Mouse (Mus musculus) adrenal gland, postnatal 14 days (tissue): Measurements from ENCODE around the gene Iqcg. TPM values are rescaled to one million over a fixed set of nuclear protein-coding genes. Genes with fewer than 3 reads are reported as not detected.

ENCODE experiments used
- DNase-seq: peaks from one replicate; pipeline ENCODE4 v3.0.0; 2021; ENCODE audit warnings: mixed read lengths
- total RNA-seq: library from RNA; stranded (reverse); gene quantifications from 2 replicates; pipeline ENCODE4 v1.2.3, GENCODE M21; 2021

Iqcg gene
- total RNA-seq, 1 experiment from 2014 or later, result 2.3 TPM

DNA sequence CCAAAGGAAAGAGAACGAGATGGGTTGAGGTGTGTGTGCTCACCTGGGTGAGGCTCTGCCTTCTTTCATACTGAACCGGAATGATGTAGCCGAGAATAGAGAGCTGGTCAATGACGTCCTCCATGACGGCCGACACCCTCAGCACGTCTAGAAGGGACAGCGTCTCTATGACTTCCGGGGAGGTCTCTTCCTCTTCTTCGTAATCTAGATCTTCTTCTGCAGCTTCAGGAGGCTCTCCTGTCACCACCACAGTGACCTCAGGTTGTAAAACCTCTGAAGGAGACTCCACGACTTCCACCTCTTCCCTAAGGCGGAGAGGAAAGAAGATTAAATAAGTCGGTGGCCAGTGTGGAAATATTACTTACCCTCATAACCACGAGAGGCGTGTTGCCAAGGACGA, 6.2 kb downstream of the Iqcg start:
- DNase-seq, result no peak

- no peak for DNase-seq
These were observed 7.3 kb downstream of the Iqcg start for GRCm38 (mm10) chr16:33048686-33049085.

DNA sequence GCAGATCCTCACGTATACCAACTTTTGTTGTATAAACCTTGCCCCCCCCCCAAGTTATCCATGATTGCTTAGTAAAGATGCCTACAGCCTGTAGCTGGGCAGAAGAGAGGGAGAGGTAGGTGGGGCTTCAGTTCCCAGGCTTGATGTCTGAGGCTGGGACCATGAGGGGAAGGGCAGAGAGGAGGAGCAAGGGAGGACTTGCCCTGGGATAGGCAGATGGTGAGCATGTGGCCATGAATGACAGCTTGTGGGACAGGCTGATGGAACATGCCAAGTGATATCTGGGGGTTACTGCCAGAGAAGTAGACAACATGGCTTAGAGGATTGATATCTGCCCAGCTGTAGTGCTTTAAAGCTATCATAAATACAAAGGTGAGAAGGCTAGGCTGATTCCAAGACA, 8.0 kb downstream of the Iqcg start:
- no peak for DNase-seq

- DNase-seq, result no peak
These were observed 12.8 kb downstream of the Iqcg start for GRCm38 (mm10) chr16:33043268-33043667.

DNA sequence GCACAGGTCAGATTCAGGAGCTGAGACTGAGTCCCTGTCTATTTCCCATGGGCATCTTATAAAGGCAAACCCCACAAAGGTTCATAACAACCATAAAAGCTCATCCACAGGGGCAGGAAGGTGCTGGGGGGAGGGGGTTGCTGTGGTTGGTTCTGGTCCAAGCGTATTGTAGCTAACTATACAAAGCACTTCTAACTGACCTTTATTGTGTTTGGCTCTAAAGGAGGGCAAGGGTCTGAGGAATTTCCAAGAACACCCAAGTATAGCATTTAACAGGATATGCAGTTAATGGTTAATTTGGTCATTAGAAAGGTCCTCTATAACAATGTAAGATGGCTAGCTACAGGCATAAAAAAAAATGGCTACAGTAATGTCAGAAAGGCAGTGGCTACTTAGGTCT, 13.3 kb downstream of the Iqcg start:
- DNase-seq, result no peak

DNA sequence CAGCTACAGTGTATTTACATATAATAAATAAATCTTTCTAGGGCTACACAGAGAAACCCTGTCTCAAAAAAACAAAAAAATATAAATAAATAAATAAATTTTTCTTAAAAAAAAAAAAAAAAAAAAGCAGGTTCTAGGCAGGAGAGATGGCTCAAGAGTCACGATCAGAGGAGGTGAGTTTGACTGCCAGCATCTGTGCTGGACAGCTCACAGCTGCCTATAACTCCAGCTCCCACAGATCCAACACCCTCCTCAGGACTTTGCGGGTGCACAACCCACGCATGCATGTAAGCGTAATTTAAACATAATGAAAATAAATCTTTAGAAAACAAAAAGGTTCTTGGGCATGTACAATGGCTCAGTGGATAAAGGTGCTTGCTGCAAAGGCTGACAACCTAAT, 20.0 kb downstream of the Iqcg start:
- DNase-seq, result no peak

- DNase-seq, result no peak
These were observed 29.7 kb downstream of the Iqcg start for GRCm38 (mm10) chr16:33026357-33026756.

- DNase-seq, result peak; percentile 6
These were observed 31.4 kb downstream of the Iqcg start for GRCm38 (mm10) chr16:33024456-33025104.

DNA sequence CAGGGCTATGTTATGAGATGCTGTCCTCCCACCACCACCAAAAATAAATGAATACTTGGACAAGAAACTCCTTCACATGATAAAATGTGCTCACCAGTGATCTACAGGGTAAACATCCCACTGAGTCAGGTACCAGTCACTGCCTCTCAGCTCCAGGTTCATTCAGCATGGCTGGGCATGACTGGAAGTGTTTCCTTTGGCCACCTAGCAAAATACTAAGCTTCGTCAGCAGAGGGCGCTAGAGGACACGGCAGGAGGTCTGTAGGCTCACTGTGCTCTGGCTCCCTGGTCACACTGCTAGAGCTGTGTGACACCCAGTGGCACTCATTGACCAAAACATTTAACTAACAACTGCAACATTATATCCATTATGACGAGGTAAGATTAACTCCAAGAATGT, 32.3 kb downstream of the Iqcg start:
- DNase-seq, result peak; percentile 93

DNA sequence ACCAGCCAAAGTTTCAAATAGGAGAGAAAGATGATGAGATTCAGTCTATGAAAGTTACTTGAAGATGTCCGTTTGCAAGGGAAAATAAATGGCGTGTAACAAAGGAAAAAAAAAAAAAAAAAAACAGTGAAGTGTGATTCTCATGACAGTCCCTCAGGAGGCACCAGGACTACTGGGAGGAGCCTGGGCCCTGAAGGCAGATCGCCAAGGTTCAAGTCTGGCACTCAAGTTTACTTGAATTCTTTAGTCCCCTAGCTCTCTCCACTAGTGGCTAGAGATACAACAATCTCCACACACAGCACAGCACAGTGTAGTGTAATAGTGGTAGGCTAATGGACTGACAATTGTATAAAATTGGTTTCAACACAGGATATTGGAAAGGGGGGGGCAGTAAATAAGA, 34.6 kb downstream of the Iqcg start:
- peak; percentile 41 for DNase-seq

- DNase-seq, result peak; percentile 75
These were observed 36.8 kb downstream of the Iqcg start for GRCm38 (mm10) chr16:33019117-33019770.

GRCm38 (mm10) chr16:33017677-33018349, 38.2 kb downstream of the Iqcg start:
- no peak for DNase-seq

- no peak for DNase-seq
These were observed 40.0 kb downstream of the Iqcg start for GRCm38 (mm10) chr16:33015986-33016385.

DNA sequence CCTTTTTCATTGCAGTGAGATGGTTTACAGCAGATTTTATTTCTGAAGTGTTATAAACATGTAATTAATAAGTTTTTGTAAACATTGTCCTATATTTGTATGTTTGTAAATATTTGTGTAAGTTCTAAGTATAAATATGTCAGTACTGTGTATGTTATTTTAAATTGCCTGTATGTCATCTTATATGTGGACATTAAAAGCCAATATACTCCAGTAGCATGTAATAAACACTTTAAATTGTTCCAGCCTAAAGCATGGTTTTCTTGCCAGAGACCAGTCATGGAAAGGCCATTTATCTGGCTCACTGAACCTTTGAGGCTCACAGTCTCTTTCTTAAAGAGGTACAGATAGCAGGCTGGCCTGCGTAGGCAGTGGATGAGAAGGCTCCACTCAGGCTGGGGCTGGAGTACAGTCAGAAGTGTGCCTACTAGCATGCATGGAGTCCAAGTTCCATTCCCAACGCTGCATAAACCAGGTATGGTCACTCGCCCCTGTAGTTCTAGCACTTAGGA, 40.6 kb downstream of the Iqcg start:
- no peak for DNase-seq

DNA sequence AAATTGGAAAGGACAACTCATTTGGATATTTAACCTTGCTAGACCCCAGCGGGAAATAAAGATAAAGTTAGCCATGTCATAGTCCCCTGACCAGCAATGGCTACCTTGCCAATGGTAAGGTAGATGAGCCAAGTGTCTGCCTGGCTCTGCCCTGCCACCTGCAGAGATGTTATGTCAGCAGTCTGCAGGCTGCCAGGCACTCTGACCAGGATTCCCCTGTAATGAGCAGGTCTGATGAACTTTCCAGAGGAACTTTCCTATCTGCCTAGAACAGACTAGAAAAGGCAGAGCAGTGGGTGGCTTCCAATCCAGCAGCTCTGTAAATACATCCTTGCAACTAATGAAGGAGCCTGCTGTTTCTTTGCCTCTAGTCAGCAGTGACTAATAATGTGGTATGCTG, 41.1 kb downstream of the Iqcg start:
- no peak for DNase-seq

GRCm38 (mm10) chr16:33013801-33014200, 42.2 kb downstream of the Iqcg start:
- DNase-seq, result no peak

- DNase-seq, result no peak
These were observed 45.9 kb downstream of the Iqcg start for GRCm38 (mm10) chr16:33010166-33010565.

GRCm38 (mm10) chr16:33007436-33007835, 48.6 kb downstream of the Iqcg start:
- DNase-seq, result no peak

- no peak for DNase-seq
These were observed 49.1 kb downstream of the Iqcg start for GRCm38 (mm10) chr16:33006888-33007287.

- DNase-seq, result no peak
These were observed 50.8 kb downstream of the Iqcg start for GRCm38 (mm10) chr16:33005216-33005615.

GRCm38 (mm10) chr16:32992158-32992557, 63.9 kb downstream of the Iqcg start:
- no peak for DNase-seq

DNA sequence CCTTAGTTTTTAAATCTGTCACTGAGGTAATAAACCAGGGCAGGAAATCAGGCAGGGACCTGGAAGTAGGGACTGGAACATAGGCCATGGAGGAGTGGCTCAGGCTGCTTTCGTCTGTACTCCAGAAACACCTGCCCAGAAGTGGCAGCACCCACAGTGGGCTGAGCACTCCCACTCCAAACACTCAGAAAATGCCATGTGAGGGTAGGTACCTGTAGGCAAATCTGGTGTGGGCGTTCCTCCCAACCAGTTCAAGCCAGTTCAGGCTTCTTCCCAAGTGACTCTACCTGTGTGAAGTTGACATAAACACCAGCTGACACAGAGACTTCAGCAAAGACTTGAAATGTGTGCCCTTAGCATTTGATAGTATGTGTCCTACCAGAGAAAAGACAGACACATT, 71.4 kb downstream of the Iqcg start:
- DNase-seq, result no peak

DNA sequence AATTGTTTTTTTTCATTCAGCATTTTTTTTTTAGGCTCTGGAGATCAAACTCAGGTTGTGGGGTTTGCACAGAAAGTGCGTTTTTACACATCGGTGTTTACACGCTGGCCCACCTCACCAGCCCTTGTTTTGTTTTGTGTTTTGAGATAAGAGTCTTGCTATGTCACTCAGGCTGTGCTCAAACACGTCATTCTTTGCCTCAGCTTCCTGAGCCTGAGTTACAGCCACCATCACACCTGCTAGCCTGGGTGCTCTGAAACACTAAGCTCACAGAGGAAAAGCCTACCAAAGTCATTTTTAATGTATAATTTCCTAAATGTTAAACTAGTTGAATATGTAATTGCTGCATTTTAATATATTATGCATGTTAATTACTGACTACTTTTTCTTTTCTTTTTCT, 74.6 kb downstream of the Iqcg start:
- DNase-seq, result no peak

- no peak for DNase-seq
These were observed 75.8 kb downstream of the Iqcg start for GRCm38 (mm10) chr16:32980227-32980626.
